Mouse (Mus musculus) forebrain, postnatal 0 days (tissue): Measurements from ENCODE around the gene Exoc3l4. TPM values are rescaled to one million over a fixed set of nuclear protein-coding genes. Genes with fewer than 3 reads are reported as not detected.

Experiments used
- ATAC-seq: fragments of 200-750 bp; cut with Nextera tagmentation; 2 replicates; pipeline ENCODE4 v1.8.0; 2017; ENCODE audit warnings: mild to moderate bottlenecking, moderate library complexity
- DNase-seq: peaks from one replicate; pipeline ENCODE4 v3.0.0-alpha.2; 2015
- H3K27ac ChIP-seq: fragments of 300-500 bp; sonication (generic); 2 replicates; pipeline ENCODE4 v1.5.1; 2014; ENCODE audit warnings: low read depth, mild to moderate bottlenecking, antibody characterized with exemption, low read length, moderate library complexity, mixed read lengths
- H3K27me3 ChIP-seq: fragments of 300-500 bp; sonication (generic); 2 replicates; pipeline ENCODE4 v1.6.1; 2014; ENCODE audit warnings: mild to moderate bottlenecking, low read length, mixed read lengths; ENCODE audit not compliant: insufficient read depth
- H3K36me3 ChIP-seq: fragments of 300-500 bp; sonication (generic); 2 replicates; pipeline ENCODE4 v1.6.1; 2014; ENCODE audit warnings: mild to moderate bottlenecking, moderate library complexity; ENCODE audit not compliant: insufficient read depth
- H3K4me1 ChIP-seq: fragments of 300-500 bp; sonication (generic); 2 replicates; pipeline ENCODE4 v1.6.1; 2014; ENCODE audit warnings: antibody characterized with exemption; ENCODE audit not compliant: insufficient read depth
- H3K4me2 ChIP-seq: fragments of 300-500 bp; sonication (generic); 2 replicates; pipeline ENCODE4 v1.6.1; 2014; ENCODE audit warnings: low read depth, mild to moderate bottlenecking, moderate library complexity
- H3K4me3 ChIP-seq: fragments of 300-500 bp; sonication (generic); 2 replicates; pipeline ENCODE4 v1.5.1; 2014; ENCODE audit warnings: low read depth, low read length, mixed read lengths
- H3K9ac ChIP-seq: fragments of 300-500 bp; sonication (generic); 2 replicates; pipeline ENCODE4 v1.6.1; 2014; ENCODE audit warnings: mild to moderate bottlenecking
- H3K9me3 ChIP-seq: fragments of 300-500 bp; sonication (generic); 2 replicates; pipeline ENCODE4 v1.6.1; 2016; ENCODE audit warnings: low read length
- CTCF ChIP-seq: sonication (generic); IDR thresholded peaks from 2 replicates; pipeline ENCODE4 v1.5.1; 2016; ENCODE audit warnings: antibody characterized with exemption, control low read depth, low read depth
- WGBS: fragments of 180-500 bp; shearing (Covaris S2); extraction: QIAGEN DNeasy Blood & Tissue Kit; methylation state at CpG from one replicate; pipeline ENCODE4 v1.1.7; 2014; 5-methylcytosine and 5-hydroxymethylcytosine counted together
- polyA plus RNA-seq: library from polyadenylated mRNA; unstranded; fragments of >200 nt; fragmentation: Nextera tagmentation; extraction: Ambion mirVana; gene quantifications from 2 replicates; pipeline ENCODE4 v1.2.1, GENCODE M21; 2015
- total RNA-seq: library from RNA; depleted of rRNA; stranded (reverse); fragments of >200 nt; gene quantifications from 2 replicates; pipeline ENCODE4 v1.2.3, GENCODE M21; 2014

Gene Exoc3l4
- total and polyA plus RNA-seq, 2 experiments from 2014 or later, result 2.0 to 2.1 TPM

DNA sequence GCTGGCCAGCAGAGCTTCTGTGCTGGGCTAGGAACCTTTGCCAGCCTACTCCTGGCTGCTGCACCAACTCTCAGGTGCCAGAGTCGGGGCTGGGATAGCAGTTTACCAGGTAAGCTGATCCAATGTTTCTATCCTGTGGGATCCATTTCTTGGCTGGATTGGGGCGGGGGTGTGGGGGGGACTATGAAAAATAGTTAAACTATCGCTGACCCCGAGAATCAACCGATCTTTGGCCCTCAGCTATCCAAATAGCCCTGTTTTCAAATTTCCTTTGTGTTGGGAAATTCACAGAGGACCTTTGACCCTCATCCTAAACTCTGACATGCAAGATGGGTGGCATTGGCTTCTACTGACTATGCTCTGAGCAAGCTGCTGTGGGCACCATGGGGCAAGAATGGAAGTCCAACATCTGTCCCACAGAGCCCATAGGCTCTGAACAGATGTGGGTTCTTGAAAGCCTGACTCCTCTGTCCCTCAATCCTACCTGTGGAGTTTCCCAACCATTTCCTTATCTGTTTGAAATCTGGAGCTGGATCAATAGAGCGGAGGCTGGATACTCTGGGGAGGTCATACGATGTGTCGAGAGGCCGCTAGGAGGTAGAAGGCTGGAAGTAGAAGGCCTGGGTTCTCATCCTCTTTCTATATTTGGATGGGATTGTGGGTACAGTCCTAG, 24.0 kb downstream of the Exoc3l4 start:
- H3K9ac ChIP-seq, result no peak overlapping the region
- peaks cover 51% of the 10 kb centered on the region for H3K27me3 ChIP-seq
- H3K4me3 ChIP-seq, result no peak overlapping the region
- H3K36me3 ChIP-seq, result no peaks in the 10 kb centered on the region
- DNase-seq (no peak), ATAC-seq (no peak)
- no peak overlapping the region for H3K4me2 ChIP-seq
- peaks cover 7% of the 10 kb centered on the region; the same call in 1 of the 2 replicates for H3K4me1 ChIP-seq
- H3K27ac ChIP-seq, result no peak overlapping the region
- no peak for TF ChIP-seq CTCF
- 95% methylated on average over 9 of the region's 9 CpGs for WGBS
- no peaks in the 10 kb centered on the region for H3K9me3 ChIP-seq

DNA sequence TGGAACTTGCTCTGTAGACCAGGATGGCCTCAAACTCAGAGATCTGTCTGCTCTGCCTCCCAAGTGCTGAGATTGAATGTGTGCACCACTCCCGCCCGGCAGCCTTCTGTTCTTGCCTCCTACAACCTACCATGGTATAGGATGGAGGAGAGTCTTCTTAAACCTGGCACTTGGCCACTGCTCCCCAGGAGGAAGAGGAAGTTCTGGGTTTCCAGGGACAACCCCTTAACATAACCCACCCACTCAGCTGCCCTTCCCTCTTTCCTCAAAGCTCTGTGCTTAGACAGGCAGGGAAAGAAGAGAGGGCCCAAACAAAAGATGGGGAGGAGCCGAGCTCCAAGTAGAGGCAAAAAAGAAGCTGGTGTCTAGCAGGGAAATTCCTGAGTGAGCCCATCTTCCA, 24.7 kb downstream of the Exoc3l4 start:
- peaks cover 58% of the 10 kb centered on the region for H3K27me3 ChIP-seq
- no peak overlapping the region for H3K27ac ChIP-seq
- no peak overlapping the region for H3K4me3 ChIP-seq
- DNase-seq (no peak), ATAC-seq (no peak)
- H3K36me3 ChIP-seq, result no peaks in the 10 kb centered on the region
- peaks cover 7% of the 10 kb centered on the region; the same call in 1 of the 2 replicates for H3K4me1 ChIP-seq
- no peaks in the 10 kb centered on the region for H3K9me3 ChIP-seq
- no peak for TF ChIP-seq CTCF
- H3K4me2 ChIP-seq, result no peak overlapping the region
- no peak overlapping the region for H3K9ac ChIP-seq
- WGBS, result 48% methylated on average over 3 of the region's 3 CpGs

DNA sequence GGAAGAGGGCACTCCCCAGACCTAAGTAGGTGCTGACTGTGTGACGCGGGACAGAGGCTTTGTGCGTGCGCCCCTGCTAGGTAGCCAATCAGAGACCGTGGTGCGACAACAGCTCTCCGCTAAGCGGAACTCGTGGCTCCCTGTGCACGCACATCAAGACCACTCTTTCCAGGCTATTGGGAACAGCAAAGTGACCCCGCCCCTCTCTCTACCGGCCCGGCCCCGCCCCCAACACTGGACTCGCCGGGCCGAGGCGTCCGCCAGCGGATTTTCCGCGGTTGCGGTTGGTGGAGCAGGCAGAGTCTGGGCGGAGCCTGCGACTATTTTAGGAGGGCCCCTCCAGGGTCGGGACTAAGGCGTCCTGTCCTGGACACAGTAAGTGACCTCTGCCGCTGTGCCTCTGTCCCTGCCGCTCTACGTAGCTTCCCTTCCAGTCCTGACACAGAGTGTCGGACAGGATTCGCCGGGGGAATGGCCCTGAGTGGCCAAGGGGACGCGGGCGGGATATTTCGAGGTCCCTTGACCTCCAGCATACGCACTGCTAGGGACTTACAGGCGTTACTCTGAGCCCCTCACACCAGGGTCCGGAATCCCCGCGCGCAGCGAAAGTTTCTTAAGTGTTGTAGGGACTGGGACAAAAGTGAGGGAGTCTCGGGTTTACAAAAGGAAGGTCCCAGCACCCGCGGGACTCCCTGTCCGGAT, 25.6 kb downstream of the Exoc3l4 start, which contains the start of gene Tnfaip2:
Gene Tnfaip2 (plus strand): TSS at position 161 of the 702 bp plus-strand sequence.
- Histone ChIP-seq H3K4me2 (peak within 1 kb of the TSS; percentile 65), H3K27ac (no peak within 1 kb of the TSS), H3K36me3 (no peaks in the 10 kb centered on the region), H3K9me3 (no peaks in the 10 kb centered on the region), H3K4me1 (peaks cover 7% of the 10 kb centered on the region; the same call in 1 of the 2 replicates), H3K9ac (peak within 1 kb of the TSS; percentile 28; the same call in 1 of the 2 replicates), H3K27me3 (peaks cover 68% of the 10 kb centered on the region), H3K4me3 (peak within 1 kb of the TSS; percentile 34)
- 3% methylated on average over 48 of the region's 48 CpGs for WGBS
- ATAC-seq, result peak; percentile 69
- TF ChIP-seq CTCF, result no peak
- DNase-seq, result no peak

DNA sequence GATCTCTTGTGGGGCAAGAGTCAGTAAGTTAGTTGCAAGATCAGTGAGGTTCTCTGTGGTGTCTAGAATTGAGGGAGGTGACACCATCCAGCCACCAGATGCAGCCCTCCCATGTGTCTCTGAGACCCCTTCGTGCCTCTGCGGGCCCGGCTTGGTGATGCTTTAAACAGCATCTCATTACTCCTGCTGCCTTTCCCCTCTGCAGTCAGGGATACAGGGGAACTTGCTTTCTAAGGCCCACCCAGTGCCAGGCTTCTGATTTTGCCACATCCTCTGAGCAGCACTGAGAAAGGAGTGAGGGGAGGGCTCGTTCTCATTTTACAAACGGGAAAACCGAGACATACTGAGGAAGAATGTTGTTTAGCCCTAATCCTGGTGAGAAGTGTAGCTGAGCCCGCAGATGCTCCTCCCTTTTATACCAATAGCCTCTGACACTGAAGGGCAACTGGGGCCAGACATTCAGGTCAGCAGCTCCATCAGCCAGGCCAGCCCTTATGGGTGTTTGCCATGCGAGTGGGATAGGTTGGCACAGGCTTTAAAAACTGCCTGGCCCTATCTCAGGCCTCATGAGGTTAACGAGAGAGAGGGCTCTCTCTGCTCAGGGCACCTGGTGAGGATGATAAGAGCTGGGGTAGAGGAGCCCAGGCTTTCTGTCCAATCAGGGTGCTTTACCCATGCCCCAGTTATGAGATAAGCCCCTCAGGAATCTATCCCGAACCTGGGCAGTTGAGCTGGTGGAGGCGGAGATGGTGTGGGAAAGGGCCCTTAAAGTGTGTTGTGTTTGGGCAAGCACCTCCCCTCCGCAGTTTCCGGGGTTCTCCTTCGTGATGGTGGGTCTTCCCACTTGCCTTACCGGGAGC, 26.4 kb downstream of the Exoc3l4 start:
- WGBS, result 19% methylated on average over 15 of the region's 15 CpGs
- Histone ChIP-seq H3K9me3 (no peaks in the 10 kb centered on the region), H3K4me2 (peak overlapping the region; percentile 65; the same call in 1 of the 2 replicates), H3K4me1 (peaks cover 7% of the 10 kb centered on the region; the same call in 1 of the 2 replicates), H3K36me3 (no peaks in the 10 kb centered on the region), H3K9ac (no peak overlapping the region), H3K4me3 (peak overlapping the region; percentile 34; the same call in 1 of the 2 replicates), H3K27ac (no peak overlapping the region), H3K27me3 (peaks cover 75% of the 10 kb centered on the region)
- DNase-seq (no peak), ATAC-seq (no peak)
- no peak for TF ChIP-seq CTCF

DNA sequence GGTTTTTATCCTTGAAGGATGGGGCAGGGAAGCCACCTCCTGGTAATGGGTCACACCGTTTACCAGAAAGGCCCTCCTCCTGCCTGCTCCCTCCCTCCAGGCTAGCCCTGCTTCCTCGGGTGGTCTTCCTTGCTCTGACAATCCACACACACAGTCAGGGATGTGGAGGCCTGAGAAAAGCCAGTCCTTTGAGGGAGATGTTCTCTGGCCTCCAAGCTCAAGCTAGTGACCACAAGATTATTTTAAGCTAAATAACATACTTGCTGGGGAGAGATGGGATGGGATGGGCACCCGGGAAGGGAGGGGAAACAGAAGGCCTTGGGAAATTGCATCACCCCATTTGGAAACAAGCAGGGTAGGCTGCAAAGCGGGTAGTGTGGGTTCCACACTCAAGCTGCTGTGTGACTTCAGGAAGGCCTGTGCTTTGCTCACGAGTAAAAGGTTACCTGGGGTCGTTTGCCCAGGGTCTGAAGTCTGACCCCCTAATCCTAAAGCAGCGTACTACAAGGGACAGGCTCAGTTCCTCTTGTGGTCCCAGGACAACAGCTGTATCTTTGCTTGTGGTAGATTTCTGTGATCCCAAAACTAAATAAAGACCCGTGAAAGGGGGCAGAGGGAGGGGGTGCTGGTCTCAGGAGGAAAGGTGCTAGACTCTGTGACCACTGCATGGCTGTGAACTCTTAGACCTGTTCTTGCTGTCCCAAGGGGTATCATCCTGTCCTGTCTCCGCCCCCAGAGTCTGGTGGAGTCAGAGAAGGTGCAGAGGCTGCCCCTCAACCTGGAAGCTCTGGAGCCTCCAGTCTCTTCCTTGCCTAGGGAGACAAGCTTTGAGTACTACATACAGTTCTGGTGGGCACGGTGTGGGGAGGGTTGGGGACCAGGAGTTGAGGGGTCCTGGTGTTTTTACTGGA, 27.4 kb downstream of the Exoc3l4 start:
- TF ChIP-seq CTCF, result no peak
- peaks cover 83% of the 10 kb centered on the region for H3K27me3 ChIP-seq
- peaks cover 7% of the 10 kb centered on the region; the same call in 1 of the 2 replicates for H3K4me1 ChIP-seq
- DNase-seq, result no peak
- H3K36me3 ChIP-seq, result no peaks in the 10 kb centered on the region
- no peak overlapping the region for H3K4me2 ChIP-seq
- no peak overlapping the region for H3K27ac ChIP-seq
- H3K9ac ChIP-seq, result no peak overlapping the region
- no peak for ATAC-seq
- no peak overlapping the region for H3K4me3 ChIP-seq
- H3K9me3 ChIP-seq, result no peaks in the 10 kb centered on the region
- 31% methylated on average over 10 of the region's 10 CpGs for WGBS
